Mouse (Mus musculus): ENCODE results near the gene Ntrk3.

DNA sequence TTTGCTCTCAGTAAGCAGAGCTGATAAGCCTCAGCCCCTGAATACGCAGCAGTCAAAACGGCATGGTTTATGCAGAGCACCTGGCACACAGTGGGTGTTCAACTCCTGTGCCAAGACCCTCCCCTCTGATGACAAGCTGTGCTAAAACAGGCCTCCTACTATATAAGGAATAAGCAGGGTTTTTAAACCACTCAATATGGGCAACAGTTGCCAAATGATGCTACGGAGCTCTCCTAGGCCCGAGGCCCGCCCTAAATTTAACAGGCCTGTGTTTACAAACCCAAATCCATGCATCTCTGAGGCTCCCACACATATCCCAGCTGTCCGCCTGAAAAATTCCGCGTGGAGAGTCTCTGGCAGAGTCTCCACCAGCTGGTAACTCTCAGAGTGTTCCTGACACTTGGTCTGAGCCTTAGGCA lies 19.6 kb downstream of the Ntrk3 start:
- TF ChIP-seq POLR2A (IDR thresholded peaks at IDR 0.05; ENCODE audit: borderline replicate concordance, insufficient read depth, low read length) (no peak), CTCF (IDR thresholded peaks at IDR 0.05; ENCODE audit: borderline replicate concordance, insufficient read depth, low read depth, low read length) (no peak)

All from cerebellum, adult 2 months (tissue).